In genomic region chr15:5241304-5242201, GRCm38 (mm10) we compare ENCODE assay signal across 8 mouse cellular contexts. TPM values are rescaled to one million over a fixed set of nuclear protein-coding genes. Genes with fewer than 3 reads are reported as not detected.
A peak's percentile ranks its signal among the peaks of the same experiment; 100 is the strongest.
DNase-seq lines count a peak whose midpoint lies in the region; ATAC-seq lines count a peak whose summit lies in the region.

No protein-coding gene starts in this region.

- peak overlapping the region; percentile 77 for H3K4me3 ChIP-seq in heart, embryonic 10.5 days
- peak overlapping the region; percentile 59 for H3K4me3 ChIP-seq in stomach, embryonic 15.5 days (replicated peaks)

- H3K9me3 ChIP-seq in heart, embryonic 10.5 days, result no peaks in the 10 kb centered on the region
- H3K9me3 ChIP-seq in stomach, embryonic 15.5 days, result no peaks in the 10 kb centered on the region

- ATAC-seq in megakaryocyte-erythroid progenitor cell, adult 5-6 weeks (replicated peaks; ENCODE audit: low FRiP score, low TSS enrichment, poor library complexity, severe bottlenecking), result 0 out of 2 replicates have a peak, but pooled peaks have one; percentile 12
- no peak for ATAC-seq in stomach, embryonic 15.5 days (ENCODE audit: insufficient read depth, low FRiP score, low read depth)

- H3K27ac ChIP-seq in heart, embryonic 10.5 days, result peak overlapping the region; percentile 75
- H3K27ac ChIP-seq in stomach, embryonic 15.5 days, result no peak overlapping the region

- 19% methylated on average over 12 of the region's 12 CpGs for WGBS in heart, embryonic 10.5 days
- 38% methylated on average over 12 of the region's 12 CpGs for WGBS in stomach, embryonic 15.5 days

- peak overlapping the region; percentile 99 for H3K4me2 ChIP-seq in stomach, embryonic 15.5 days

- H3K27me3 ChIP-seq in heart, embryonic 10.5 days (ENCODE audit: insufficient read depth, poor library complexity, severe bottlenecking), result peaks cover 43% of the 10 kb centered on the region
- H3K27me3 ChIP-seq in stomach, embryonic 15.5 days (replicated peaks), result peaks cover 9% of the 10 kb centered on the region; the same call in 1 of the 2 replicates

- peak overlapping the region; percentile 32; the same call in 1 of the 2 replicates for H3K9ac ChIP-seq in stomach, embryonic 15.5 days

- peaks cover 32% of the 10 kb centered on the region for H3K4me1 ChIP-seq in heart, embryonic 10.5 days
- H3K4me1 ChIP-seq in stomach, embryonic 15.5 days, result peaks cover 28% of the 10 kb centered on the region

- no peaks in the 10 kb centered on the region for H3K36me3 ChIP-seq in heart, embryonic 10.5 days
- H3K36me3 ChIP-seq in stomach, embryonic 15.5 days, result no peaks in the 10 kb centered on the region

- DNase-seq in spleen, adult 12 weeks (ENCODE audit: low spot score), result peak; percentile 23
- DNase-seq in spleen, postnatal 14 days (ENCODE audit: low spot score in 2 of 2), result no peak
- peak; percentile 77 for DNase-seq in embryo, embryonic 10 days (ENCODE audit: low spot score)
- no peak for DNase-seq in heart, embryonic 10.5 days (ENCODE audit: low spot score)
- DNase-seq in kidney, postnatal 14 days, result peak; percentile 63
- no peak for DNase-seq in urinary bladder, postnatal 25 days (ENCODE audit: low spot score)

RNA-seq across cellular contexts. Expression of gene Ptger4, which starts 2.4 kb away (rescaled TPM):
- 0.90 and 1.8 TPM in 2 replicates for polyA plus RNA-seq in heart, embryonic 10.5 days (2016; fragmentation: Nextera tagmentation; extraction: Ambion mirVana)
- 7.3 and 9.9 TPM in 2 replicates for total RNA-seq in megakaryocyte-erythroid progenitor cell, adult 5-6 weeks (2014; fragmentation: Nextera tagmentation)
- total RNA-seq in megakaryocyte-erythroid progenitor cell, adult 5-6 weeks (2017), result 5.1 and 5.9 TPM in 2 replicates
- 5.0 and 6.1 TPM in 2 replicates for polyA plus RNA-seq in stomach, embryonic 15.5 days (2015; fragmentation: Nextera tagmentation; extraction: Ambion mirVana)

RNA-seq across cellular contexts. Expression of gene Ttc33, which starts 56.2 kb away (rescaled TPM):
- 30.3 and 34.0 TPM in 2 replicates for polyA plus RNA-seq in heart, embryonic 10.5 days (2016; fragmentation: Nextera tagmentation; extraction: Ambion mirVana)
- total RNA-seq in megakaryocyte-erythroid progenitor cell, adult 5-6 weeks (2014; fragmentation: Nextera tagmentation), result 12.6 and 21.2 TPM in 2 replicates
- total RNA-seq in megakaryocyte-erythroid progenitor cell, adult 5-6 weeks (2017), result 35.6 and 36.8 TPM in 2 replicates
- 36.5 and 37.8 TPM in 2 replicates for polyA plus RNA-seq in stomach, embryonic 15.5 days (2015; fragmentation: Nextera tagmentation; extraction: Ambion mirVana)

Comparison
In these comparisons a context has a peak if more than half of its experiments do, and no peak if none do; other contexts are left out.
1. DNase-seq: peak in spleen, adult 12 weeks (single experiment), embryo, embryonic 10 days (single experiment) and kidney, postnatal 14 days (single experiment); none in spleen, postnatal 14 days (0 of 2), heart, embryonic 10.5 days (single experiment) and urinary bladder, postnatal 25 days (single experiment).